8 mouse cellular contexts compared by ENCODE assay signal in the genomic region with DNA sequence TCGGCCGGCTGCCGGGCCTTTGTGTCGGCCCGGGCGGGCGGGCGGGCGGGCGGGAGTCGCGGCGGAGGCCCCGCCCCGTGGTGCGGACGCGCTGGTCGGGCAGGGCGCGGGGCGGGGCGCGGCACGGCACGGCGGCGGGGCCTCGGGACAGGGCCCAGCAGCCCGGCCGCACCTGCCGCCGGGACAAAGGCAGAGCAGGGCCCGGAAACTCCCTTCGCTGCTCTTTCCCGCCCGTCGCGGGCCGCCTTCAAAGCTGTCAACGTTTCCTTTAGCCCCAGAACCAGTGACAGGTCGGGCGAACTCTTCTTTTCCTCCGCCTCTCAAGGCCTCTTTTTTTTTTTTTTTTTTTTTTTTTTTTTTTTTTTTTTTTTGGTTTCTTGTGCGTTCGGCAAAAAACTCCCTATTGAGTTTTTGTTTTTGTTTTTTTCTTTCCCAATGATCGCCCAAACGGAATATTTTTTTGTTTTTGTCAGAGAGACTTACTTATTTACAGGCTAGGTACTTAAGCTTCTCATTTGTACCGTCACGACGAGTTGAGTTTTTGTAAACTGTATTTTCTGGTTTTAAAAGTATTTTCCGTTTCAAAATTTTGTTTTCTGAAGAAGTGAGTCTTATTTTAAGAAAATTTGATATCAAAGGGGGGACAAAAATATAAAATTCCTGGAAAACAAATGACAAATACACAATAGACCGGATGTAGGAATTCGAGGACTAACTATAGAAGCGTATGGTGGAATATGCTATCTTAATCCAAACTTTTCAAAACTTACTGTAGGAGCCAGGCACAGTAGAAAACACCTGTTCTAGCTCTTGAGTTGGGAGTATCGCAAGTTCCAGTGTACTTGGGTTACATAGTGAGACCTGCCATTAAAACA. TPM values are rescaled to one million over a fixed set of nuclear protein-coding genes. Genes with fewer than 3 reads are reported as not detected.
A peak's percentile ranks its signal among the peaks of the same experiment; 100 is the strongest.
DNase-seq lines count a peak whose midpoint lies in the region; ATAC-seq and TF ChIP-seq lines count a peak whose summit lies in the region.

No protein-coding gene starts in this region.

- H3K9me3 ChIP-seq in embryonic facial prominence, embryonic 12.5 days: no peaks in the 10 kb centered on the region
- no peaks in the 10 kb centered on the region for H3K9me3 ChIP-seq in heart, embryonic 14.5 days (ENCODE audit: control insufficient read depth, low read length)
- H3K9me3 ChIP-seq in kidney, postnatal 0 days (replicated peaks; ENCODE audit: low read length): no peaks in the 10 kb centered on the region
- no peaks in the 10 kb centered on the region for H3K9me3 ChIP-seq in lung, embryonic 16.5 days (ENCODE audit: control insufficient read depth, low read length)

- H3K9ac ChIP-seq in embryonic facial prominence, embryonic 12.5 days: peak overlapping the region; percentile 93
- H3K9ac ChIP-seq in heart, embryonic 14.5 days (ENCODE audit: low read length): peak overlapping the region; percentile 94
- peak overlapping the region; percentile 89 for H3K9ac ChIP-seq in kidney, postnatal 0 days (ENCODE audit: low read depth, low read length)
- H3K9ac ChIP-seq in lung, embryonic 16.5 days (ENCODE audit: low read length): peak overlapping the region; percentile 95

- WGBS in embryonic facial prominence, embryonic 12.5 days: 8% methylated on average over 33 of the region's 56 CpGs
- 6% methylated on average over 33 of the region's 56 CpGs for WGBS in heart, embryonic 14.5 days
- 2% methylated on average over 49 of the region's 56 CpGs for WGBS in kidney, postnatal 0 days
- WGBS in lung, embryonic 16.5 days: 2% methylated on average over 27 of the region's 56 CpGs

- H3K4me3 ChIP-seq in embryonic facial prominence, embryonic 12.5 days: peak overlapping the region; percentile 82
- peak overlapping the region; percentile 65 to 82 for H3K4me3 ChIP-seq in heart, embryonic 14.5 days (ENCODE audit: control insufficient read depth in 1 of 2, insufficient read depth in 1 of 2, low read depth in 1 of 2, low read length in 2 of 2)
- H3K4me3 ChIP-seq in kidney, postnatal 0 days (replicated peaks; ENCODE audit: low read depth, low read length): peak overlapping the region; percentile 64
- peak overlapping the region; percentile 67 for H3K4me3 ChIP-seq in lung, embryonic 16.5 days (ENCODE audit: low read length)

- H3K27ac ChIP-seq in embryonic facial prominence, embryonic 12.5 days: peak overlapping the region; percentile 97
- H3K27ac ChIP-seq in heart, embryonic 14.5 days (replicated peaks in 1 of 2; ENCODE audit: control insufficient read depth in 1 of 2, insufficient read depth in 1 of 2, low read depth in 2 of 2, low read length in 2 of 2): peak overlapping the region; percentile 93 to 97
- H3K27ac ChIP-seq in kidney, postnatal 0 days: peak overlapping the region; percentile 99
- peak overlapping the region; percentile 98 for H3K27ac ChIP-seq in lung, embryonic 16.5 days (ENCODE audit: low read length)

- H3K36me3 ChIP-seq in embryonic facial prominence, embryonic 12.5 days: peaks cover 43% of the 10 kb centered on the region
- peaks cover 56% of the 10 kb centered on the region for H3K36me3 ChIP-seq in heart, embryonic 14.5 days (ENCODE audit: control insufficient read depth, insufficient read depth, low read length)
- peaks cover 23% of the 10 kb centered on the region for H3K36me3 ChIP-seq in kidney, postnatal 0 days (ENCODE audit: insufficient read depth, low read length)
- H3K36me3 ChIP-seq in lung, embryonic 16.5 days (ENCODE audit: control insufficient read depth, insufficient read depth, low read length): peaks cover 18% of the 10 kb centered on the region

- H3K4me1 ChIP-seq in embryonic facial prominence, embryonic 12.5 days: peaks cover 18% of the 10 kb centered on the region
- peaks cover 6 to 23% of the 10 kb centered on the region in 2 experiments for H3K4me1 ChIP-seq in heart, embryonic 14.5 days (ENCODE audit: control insufficient read depth in 2 of 2, insufficient read depth in 2 of 2, low read length in 2 of 2)
- H3K4me1 ChIP-seq in kidney, postnatal 0 days (replicated peaks; ENCODE audit: insufficient read depth, low read length): 0 out of 2 replicates have a peak, but pooled peaks cover 7% of the 10 kb centered on the region
- H3K4me1 ChIP-seq in lung, embryonic 16.5 days (replicated peaks; ENCODE audit: control insufficient read depth, insufficient read depth, low read length): peaks cover 15% of the 10 kb centered on the region

- peak; percentile 93 for ATAC-seq in embryonic facial prominence, embryonic 12.5 days (ENCODE audit: insufficient number of reproducible peaks, insufficient read depth, low FRiP score, low TSS enrichment)
- peak; percentile 93 for ATAC-seq in heart, embryonic 14.5 days (ENCODE audit: insufficient number of reproducible peaks, insufficient read depth, low FRiP score, low read depth)
- ATAC-seq in kidney, postnatal 0 days (replicated peaks; ENCODE audit: low FRiP score, low read depth): peak; percentile 94
- ATAC-seq in lung, embryonic 16.5 days (ENCODE audit: low read depth): peak; percentile 97

- H3K27me3 ChIP-seq in embryonic facial prominence, embryonic 12.5 days: no peaks in the 10 kb centered on the region
- H3K27me3 ChIP-seq in heart, embryonic 14.5 days (ENCODE audit: control insufficient read depth, insufficient read depth, low read length): no peaks in the 10 kb centered on the region
- no peaks in the 10 kb centered on the region for H3K27me3 ChIP-seq in kidney, postnatal 0 days (ENCODE audit: insufficient read depth, low read length)
- H3K27me3 ChIP-seq in lung, embryonic 16.5 days (ENCODE audit: control insufficient read depth, insufficient read depth, low read depth, low read length): no peaks in the 10 kb centered on the region

- DNase-seq in A20 (ENCODE audit: low read depth, low spot score) (peak; percentile 93), MN1 (ENCODE audit: low spot score) (peak; percentile 85)
- DNase-seq in kidney, postnatal 0 days (ENCODE audit: low spot score): peak; percentile 86
- DNase-seq in ovary, postnatal 14 days (ENCODE audit: low spot score): peak; percentile 52
- DNase-seq in thymus, postnatal 4 days: peak; percentile 87

- TF ChIP-seq CTCF in kidney, postnatal 0 days (IDR thresholded peaks at IDR 0.05; ENCODE audit: low read depth): no peak

- peak overlapping the region; percentile 54 for H3K4me2 ChIP-seq in embryonic facial prominence, embryonic 12.5 days (replicated peaks)
- H3K4me2 ChIP-seq in heart, embryonic 14.5 days (ENCODE audit: low read length): peak overlapping the region; percentile 70
- H3K4me2 ChIP-seq in kidney, postnatal 0 days (ENCODE audit: low read length): peak overlapping the region; percentile 52
- H3K4me2 ChIP-seq in lung, embryonic 16.5 days (ENCODE audit: low read depth, low read length): peak overlapping the region; percentile 67

RNA-seq across cellular contexts. Expression of a gene that starts 0.6 kb away (rescaled TPM):
- 99.5 and 121 TPM in 2 replicates for polyA plus RNA-seq in embryonic facial prominence, embryonic 12.5 days (2016; fragmentation: Nextera tagmentation; extraction: Ambion mirVana)
- 49.3 and 51.4 TPM in 2 replicates for polyA plus RNA-seq in heart, embryonic 14.5 days (2014; fragmentation: Nextera tagmentation; extraction: Ambion mirVana)
- 96.3 and 99.5 TPM in 2 replicates for polyA plus RNA-seq in kidney, postnatal 0 days (2015; fragmentation: Nextera tagmentation; extraction: Ambion mirVana)
- polyA plus RNA-seq in lung, embryonic 16.5 days (2015; fragmentation: Nextera tagmentation; extraction: Ambion mirVana): 65.8 and 76.2 TPM in 2 replicates

RNA-seq across cellular contexts. Expression of a gene that starts 0.6 kb away (rescaled TPM):
- 176 and 178 TPM in 2 replicates for polyA plus RNA-seq in embryonic facial prominence, embryonic 12.5 days (2016; fragmentation: Nextera tagmentation; extraction: Ambion mirVana)
- 75.1 and 89.0 TPM in 2 replicates for polyA plus RNA-seq in heart, embryonic 14.5 days (2014; fragmentation: Nextera tagmentation; extraction: Ambion mirVana)
- 67.3 and 75.8 TPM in 2 replicates for polyA plus RNA-seq in kidney, postnatal 0 days (2015; fragmentation: Nextera tagmentation; extraction: Ambion mirVana)
- polyA plus RNA-seq in lung, embryonic 16.5 days (2015; fragmentation: Nextera tagmentation; extraction: Ambion mirVana): 115 and 120 TPM in 2 replicates

RNA-seq across cellular contexts. Expression of a gene that starts 18.1 kb away (rescaled TPM):
- polyA plus RNA-seq in embryonic facial prominence, embryonic 12.5 days (2016; fragmentation: Nextera tagmentation; extraction: Ambion mirVana): 337 and 341 TPM in 2 replicates
- polyA plus RNA-seq in heart, embryonic 14.5 days (2014; fragmentation: Nextera tagmentation; extraction: Ambion mirVana): 382 and 395 TPM in 2 replicates
- polyA plus RNA-seq in kidney, postnatal 0 days (2015; fragmentation: Nextera tagmentation; extraction: Ambion mirVana): 541 and 596 TPM in 2 replicates
- 434 and 441 TPM in 2 replicates for polyA plus RNA-seq in lung, embryonic 16.5 days (2015; fragmentation: Nextera tagmentation; extraction: Ambion mirVana)

RNA-seq across cellular contexts. Expression of a gene that starts 18.4 kb away (rescaled TPM):
- polyA plus RNA-seq in embryonic facial prominence, embryonic 12.5 days (2016; fragmentation: Nextera tagmentation; extraction: Ambion mirVana): 61.2 and 67.4 TPM in 2 replicates
- 48.1 and 60.3 TPM in 2 replicates for polyA plus RNA-seq in heart, embryonic 14.5 days (2014; fragmentation: Nextera tagmentation; extraction: Ambion mirVana)
- 63.2 and 64.3 TPM in 2 replicates for polyA plus RNA-seq in kidney, postnatal 0 days (2015; fragmentation: Nextera tagmentation; extraction: Ambion mirVana)
- 67.9 and 70.2 TPM in 2 replicates for polyA plus RNA-seq in lung, embryonic 16.5 days (2015; fragmentation: Nextera tagmentation; extraction: Ambion mirVana)

Comparison
In these comparisons a context has a peak if more than half of its experiments do, and no peak if none do; other contexts are left out.
1. Peak in every context shown above with its lines: DNase-seq, ATAC-seq, H3K4me3 ChIP-seq and H3K27ac ChIP-seq.